Mouse (Mus musculus) embryo, embryonic 10 days (tissue): Measurements from ENCODE around the gene Carmil1.

Source experiments
- DNase-seq: peaks from one replicate; pipeline ENCODE4 v3.0.0-alpha.2; 2015; ENCODE audit warnings: low spot score

Gene Carmil1

GRCm38 (mm10) chr13:24260751-24261591, 19.6 kb downstream of the Carmil1 start:
- DNase-seq = no peak

GRCm38 (mm10) chr13:24257809-24258208, 22.8 kb downstream of the Carmil1 start:
- no peak for DNase-seq

- DNase-seq = peak; percentile 50
These were observed 26.6 kb downstream of the Carmil1 start for GRCm38 (mm10) chr13:24253989-24254388.

DNA sequence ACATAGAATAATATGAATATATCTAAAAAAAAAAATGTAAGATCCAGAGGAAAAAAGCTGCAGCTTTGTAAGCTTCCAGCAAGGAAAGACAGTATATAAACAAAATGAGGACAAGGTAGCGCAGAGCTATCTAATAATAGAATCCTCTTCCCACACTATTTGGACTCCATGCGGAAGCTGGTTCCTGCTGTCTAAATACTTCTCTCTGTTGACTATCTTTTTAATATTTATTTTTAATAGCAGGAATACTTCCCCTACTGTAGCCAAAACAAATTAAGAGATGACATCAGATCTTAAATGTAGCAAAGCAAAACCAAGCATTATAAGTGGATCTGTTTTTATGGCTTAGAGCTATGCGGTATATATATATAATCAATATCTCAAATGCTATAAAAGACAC, 27.0 kb downstream of the Carmil1 start:
- no peak for DNase-seq

GRCm38 (mm10) chr13:24251236-24251635, 29.4 kb downstream of the Carmil1 start:
- DNase-seq = no peak

GRCm38 (mm10) chr13:24247928-24248327, 32.7 kb downstream of the Carmil1 start:
- no peak for DNase-seq

GRCm38 (mm10) chr13:24247441-24247840, 33.2 kb downstream of the Carmil1 start:
- no peak for DNase-seq

DNA sequence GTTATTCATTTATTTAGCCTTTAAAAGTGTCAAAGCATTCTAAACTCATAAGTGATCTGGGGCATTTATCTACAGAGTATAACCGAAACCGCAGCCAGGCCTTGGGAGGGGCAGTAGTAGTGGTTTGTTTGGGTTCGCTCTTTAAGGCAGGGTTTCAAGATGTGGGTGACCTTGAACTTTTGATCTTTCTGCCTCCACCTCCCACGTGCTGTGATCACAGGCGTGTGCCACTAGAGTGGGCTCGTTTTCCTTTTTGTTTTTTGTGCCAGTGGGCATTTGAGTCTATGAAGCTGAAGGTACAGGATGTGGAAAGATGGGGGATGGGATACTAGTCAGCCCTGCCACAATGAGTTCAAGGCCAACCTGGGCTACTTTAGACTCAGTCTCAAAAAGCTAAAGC, 34.3 kb downstream of the Carmil1 start:
- no peak for DNase-seq

DNA sequence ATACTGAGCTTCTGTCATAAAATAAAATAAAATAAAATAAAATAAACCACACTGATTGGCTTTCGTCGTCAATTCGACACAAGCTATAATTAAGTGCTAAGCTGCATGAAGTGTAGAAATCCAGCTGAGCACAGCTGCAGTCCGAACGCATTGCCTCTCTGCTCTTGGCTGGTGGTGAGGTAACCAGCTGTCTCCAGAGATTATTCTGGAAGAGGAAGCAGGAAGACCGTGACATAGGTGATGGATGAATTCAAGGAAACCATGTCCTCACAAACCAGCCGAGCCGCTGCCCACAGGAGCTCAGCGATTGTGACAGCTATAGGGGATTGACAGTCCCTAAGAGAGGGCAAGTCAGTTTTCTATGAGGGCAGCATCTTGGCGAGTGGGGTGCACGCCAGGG, 36.0 kb downstream of the Carmil1 start:
- peak; percentile 7 for DNase-seq

- no peak for DNase-seq
These were observed 36.6 kb downstream of the Carmil1 start for GRCm38 (mm10) chr13:24243964-24244363.

GRCm38 (mm10) chr13:24242429-24243106, 38.0 kb downstream of the Carmil1 start:
- no peak for DNase-seq

- no peak for DNase-seq
These were observed 39.4 kb downstream of the Carmil1 start for GRCm38 (mm10) chr13:24241201-24241600.

DNA sequence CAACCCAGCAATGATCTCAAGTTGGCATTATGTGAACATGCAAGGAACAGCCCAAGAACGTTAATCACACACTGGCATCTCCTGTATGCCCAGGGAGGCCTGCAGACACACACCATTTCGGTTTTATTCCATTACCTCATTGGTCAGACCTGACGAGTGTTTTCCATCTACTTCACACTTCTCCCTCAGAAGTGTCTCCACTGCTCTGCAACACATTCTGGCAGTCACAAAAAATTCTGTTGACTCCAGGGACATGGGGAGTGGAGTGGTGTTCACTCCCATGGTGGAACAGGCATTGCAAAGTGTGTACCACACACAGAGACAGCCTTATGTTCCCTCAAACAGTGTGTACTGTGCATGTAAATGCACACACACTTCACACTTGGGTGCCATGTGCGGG, 40.2 kb downstream of the Carmil1 start:
- no peak for DNase-seq

DNA sequence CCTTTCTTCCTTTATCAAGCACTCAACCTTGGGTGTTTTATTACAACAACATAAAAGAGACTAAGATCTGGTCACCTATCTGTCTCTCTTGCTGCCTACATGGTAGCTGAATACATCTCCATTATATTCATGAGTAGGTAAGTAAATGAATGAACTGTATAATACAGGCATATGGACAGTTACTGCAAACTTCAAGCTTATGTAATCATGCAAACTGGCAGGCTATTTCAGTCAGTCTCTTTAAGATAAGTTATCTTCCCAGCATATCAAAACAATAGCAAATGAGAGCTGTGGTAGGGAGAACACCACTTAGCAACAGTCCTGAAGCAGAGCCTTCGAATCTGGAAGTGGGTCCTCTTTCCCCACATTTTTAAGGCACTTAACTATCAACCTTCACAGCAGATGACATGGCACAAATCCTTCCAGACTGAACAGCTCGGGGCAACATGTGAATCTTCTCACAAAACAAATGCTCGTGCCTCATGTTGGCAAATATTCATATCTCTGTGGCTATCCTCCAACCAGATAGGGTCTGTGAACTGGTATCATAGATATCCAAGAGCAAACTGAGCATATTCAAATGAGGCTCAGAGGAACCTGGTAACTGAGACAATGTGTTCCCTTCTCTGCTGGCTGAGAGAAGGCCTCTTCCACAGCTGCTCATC, 42.0 kb downstream of the Carmil1 start:
- DNase-seq = no peak

GRCm38 (mm10) chr13:24236736-24237135, 43.9 kb downstream of the Carmil1 start:
- no peak for DNase-seq

GRCm38 (mm10) chr13:24232750-24233149, 47.8 kb downstream of the Carmil1 start:
- no peak for DNase-seq

DNA sequence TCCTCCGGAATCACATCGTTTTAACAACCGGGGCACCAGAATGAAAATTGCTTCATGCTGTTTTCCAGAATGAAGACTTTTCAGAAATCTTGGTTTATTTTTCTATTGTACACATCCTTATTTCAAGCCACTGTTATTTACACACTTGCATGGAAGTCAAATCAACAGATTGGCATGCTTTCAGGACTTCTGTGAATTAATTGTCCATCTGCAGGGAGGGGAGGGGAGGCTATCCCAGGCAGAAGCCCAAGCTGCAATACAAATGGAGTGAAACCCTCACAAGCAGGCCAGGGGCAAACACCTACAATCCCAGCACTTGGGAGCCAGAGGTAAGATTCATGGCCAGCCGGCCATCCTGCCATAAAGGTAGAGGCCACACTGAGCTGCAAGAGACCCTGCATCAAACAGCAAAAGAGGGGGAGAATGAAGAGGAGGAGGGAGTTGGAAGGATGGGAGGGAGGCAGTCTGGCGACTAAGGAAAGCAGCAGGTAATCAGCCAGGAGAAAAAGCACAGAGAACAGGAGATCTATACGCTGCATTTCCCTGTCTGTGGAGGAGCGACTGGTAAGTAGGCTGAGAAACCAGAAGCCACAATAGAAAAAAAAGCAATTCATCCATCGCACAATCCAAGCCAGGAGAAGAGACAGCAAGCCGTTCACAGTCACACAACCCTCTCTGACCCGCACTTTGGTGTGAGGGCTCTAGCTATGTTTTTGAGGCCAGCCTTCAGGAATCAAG, 48.7 kb downstream of the Carmil1 start:
- no peak for DNase-seq

DNA sequence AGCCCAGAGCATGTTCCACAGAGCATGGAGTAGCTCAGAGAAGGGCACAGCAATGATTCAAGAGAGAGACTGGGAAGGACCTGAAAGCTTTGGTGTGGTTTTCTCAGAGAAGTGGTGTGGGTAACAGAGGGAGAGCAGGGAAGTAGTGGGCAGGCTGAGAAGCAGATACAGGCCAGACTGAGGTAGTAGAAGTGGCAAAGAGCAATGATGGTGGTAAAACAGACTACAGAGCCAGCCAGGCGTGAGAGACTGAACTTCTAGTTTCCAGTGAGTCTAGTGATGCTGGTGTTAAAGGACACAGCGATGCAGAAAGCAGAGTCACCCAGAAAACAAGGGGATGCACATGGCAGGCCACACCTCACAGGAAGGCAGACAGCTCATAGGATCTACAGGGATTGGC, 49.4 kb downstream of the Carmil1 start:
- no peak for DNase-seq

DNA sequence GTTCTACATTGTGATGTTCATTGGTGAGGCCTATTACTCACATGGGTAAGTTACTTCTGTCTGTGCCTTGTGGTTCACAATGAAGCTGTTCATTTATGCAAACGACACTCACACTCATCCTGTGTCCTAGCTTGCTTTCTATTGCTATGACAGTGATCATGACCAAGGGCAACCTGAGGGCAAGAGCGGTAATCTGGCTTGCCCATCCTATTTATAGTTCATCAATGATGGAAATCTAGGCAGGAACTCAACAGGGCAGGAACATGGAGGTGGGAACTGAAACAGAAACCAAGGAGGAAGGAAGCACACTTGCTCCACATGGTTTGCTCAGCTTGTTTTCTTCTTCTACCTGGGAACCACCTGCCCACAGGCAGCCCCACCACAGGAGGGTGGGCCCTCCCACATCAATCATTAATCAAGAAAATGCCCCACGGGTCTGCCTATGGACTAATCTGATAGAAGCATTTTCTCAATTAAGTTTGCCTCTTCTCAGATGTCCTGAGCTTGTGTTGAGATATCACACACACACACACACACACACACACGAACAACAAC, 50.0 kb downstream of the Carmil1 start:
- no peak for DNase-seq

DNA sequence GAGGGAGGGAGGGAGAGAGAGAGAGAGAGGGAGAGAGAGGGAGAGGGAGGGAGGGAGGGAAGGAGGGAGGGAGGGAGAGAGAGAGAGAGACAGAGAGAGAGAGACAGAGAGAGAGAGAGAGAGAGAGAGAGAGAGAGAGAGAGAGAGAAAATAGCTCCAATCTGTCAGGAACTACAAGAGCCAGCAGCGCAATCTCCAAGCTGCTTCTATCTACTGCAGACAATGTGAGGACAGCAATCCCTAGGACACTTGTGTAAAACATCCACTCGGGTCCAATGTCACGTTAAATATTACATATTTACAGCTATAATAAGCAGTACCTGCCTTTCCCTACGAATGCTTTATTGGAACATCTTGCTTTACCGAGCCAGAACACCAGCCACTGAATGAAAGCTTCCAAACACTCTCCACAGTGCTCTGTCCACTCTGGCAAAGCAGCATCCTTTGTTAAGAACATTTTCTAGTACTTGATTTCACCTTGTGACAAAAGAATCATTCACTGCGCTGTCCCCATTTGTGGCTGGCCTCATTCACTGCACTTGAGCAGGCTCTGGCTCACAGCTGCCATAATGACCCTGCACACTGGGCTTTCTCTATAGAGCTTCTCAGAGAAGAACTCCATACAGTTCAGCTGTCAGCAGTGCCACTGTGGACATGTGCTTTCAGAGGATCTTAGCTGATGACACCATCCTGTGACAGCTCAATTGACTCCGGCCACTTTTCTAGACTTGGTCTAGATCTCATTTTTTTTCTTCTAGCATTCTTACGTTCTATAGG, 57.0 kb downstream of the Carmil1 start:
- DNase-seq = peak; percentile 7

DNA sequence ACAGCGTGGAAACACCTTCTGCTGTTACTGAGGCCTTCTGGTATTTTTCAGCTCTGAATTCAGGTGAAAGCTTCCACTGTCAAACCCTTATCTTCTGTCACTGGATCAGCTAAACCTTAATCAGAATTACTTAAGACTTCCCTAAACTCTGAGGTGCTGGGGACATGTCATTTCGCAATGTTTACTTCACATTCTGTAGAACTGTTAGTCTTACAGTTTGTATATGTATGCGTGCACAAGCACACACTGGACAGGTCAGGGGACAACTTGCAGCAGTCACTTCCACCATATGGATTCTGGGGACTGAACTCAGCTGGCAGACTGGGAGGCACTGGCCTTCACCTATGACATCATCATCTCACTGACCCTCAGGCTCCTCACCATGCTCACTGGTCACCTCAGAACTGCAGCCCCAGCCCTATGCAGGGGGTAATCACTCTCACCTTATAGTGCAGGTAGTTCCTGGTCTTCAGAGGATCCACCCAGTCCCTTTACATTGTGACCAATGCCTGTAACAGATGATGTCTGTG, 60.1 kb downstream of the Carmil1 start:
- no peak for DNase-seq
